Mouse (Mus musculus): ENCODE measurements around the gene Cby1. TPM values are rescaled to one million over a fixed set of nuclear protein-coding genes. Genes with fewer than 3 reads are reported as not detected.

Gene Cby1
- total RNA-seq, 2 experiments from 2014 or later: 30.9 to 35.5 TPM

- no peak for DNase-seq
Observed at GRCm38 (mm10) chr15:79681973-79682372, 23.0 kb downstream of the Cby1 start.

- DNase-seq: no peak
Observed at GRCm38 (mm10) chr15:79683146-79683545, 24.1 kb downstream of the Cby1 start.

- DNase-seq: no peak
Observed at GRCm38 (mm10) chr15:79683707-79684465, 24.9 kb downstream of the Cby1 start.

GRCm38 (mm10) chr15:79684616-79685015 lies 25.6 kb downstream of the Cby1 start:
- DNase-seq: no peak

GRCm38 (mm10) chr15:79685141-79685641 lies 26.2 kb downstream of the Cby1 start:
- no peak for DNase-seq

GRCm38 (mm10) chr15:79686046-79686869 lies 27.3 kb downstream of the Cby1 start:
- DNase-seq: no peak

- peak; percentile 66 for DNase-seq
Observed at GRCm38 (mm10) chr15:79687175-79687574, 28.2 kb downstream of the Cby1 start.

- DNase-seq: peak; percentile 97
Observed at GRCm38 (mm10) chr15:79687646-79688267, 28.8 kb downstream of the Cby1 start, which contains the start of gene Josd1. Gene Josd1, minus strand, starts transcription at chr15:79687919.

- no peak for DNase-seq
Observed at GRCm38 (mm10) chr15:79688268-79688956, 29.4 kb downstream of the Cby1 start.

GRCm38 (mm10) chr15:79689662-79690425 lies 30.8 kb downstream of the Cby1 start:
- DNase-seq: no peak

GRCm38 (mm10) chr15:79690426-79691022 lies 31.5 kb downstream of the Cby1 start, which contains the start of gene Gtpbp1:
Gene Gtpbp1, plus strand, starts transcription at chr15:79690845.
- DNase-seq: peak; percentile 97

GRCm38 (mm10) chr15:79691023-79691508 lies 32.1 kb downstream of the Cby1 start:
- DNase-seq: peak; percentile 62

GRCm38 (mm10) chr15:79692334-79692733 lies 33.3 kb downstream of the Cby1 start:
- no peak for DNase-seq

GRCm38 (mm10) chr15:79693740-79694139 lies 34.7 kb downstream of the Cby1 start:
- no peak for DNase-seq

- no peak for DNase-seq
Observed at GRCm38 (mm10) chr15:79694512-79694911, 35.5 kb downstream of the Cby1 start.

- no peak for DNase-seq
Observed at GRCm38 (mm10) chr15:79695516-79695915, 36.5 kb downstream of the Cby1 start.

- DNase-seq: no peak
Observed at GRCm38 (mm10) chr15:79696508-79696907, 37.5 kb downstream of the Cby1 start.

- DNase-seq: no peak
Observed at GRCm38 (mm10) chr15:79697011-79697410, 38.0 kb downstream of the Cby1 start.

- DNase-seq: no peak
Observed at GRCm38 (mm10) chr15:79697558-79698187, 38.7 kb downstream of the Cby1 start.

- no peak for DNase-seq
Observed at GRCm38 (mm10) chr15:79706603-79707214, 47.7 kb downstream of the Cby1 start.
